Mouse (Mus musculus) CD4-positive, CD25-positive, alpha-beta regulatory T cell, adult 9 weeks (primary cell): Measurements from ENCODE around the gene Zfp300. TPM values are rescaled to one million over a fixed set of nuclear protein-coding genes. Genes with fewer than 3 reads are reported as not detected.

Experiments
- polyA plus RNA-seq: library from polyadenylated mRNA; unstranded; fragments of 100-300 nt; shearing (Covaris generic); gene quantifications from one replicate; pipeline ENCODE4 v1.2.1, GENCODE M21; 2017

Zfp300 gene
- 3.1 TPM for polyA plus RNA-seq

GRCm38 (mm10) chrX:21088983-21089866, at the start of gene Zfp300:
Zfp300 (minus strand) TSS chrX:21089527.

GRCm38 (mm10) chrX:21115520-21115919, 26.2 kb upstream of the Zfp300 start, which contains the start of gene Ssxa1:
Ssxa1 (plus strand) TSS chrX:21115820.

GRCm38 (mm10) chrX:21068106-21068505, 21.2 kb downstream of the Zfp300 start, which contains the start of gene Spaca5:
Spaca5 (plus strand) TSS chrX:21068406.

GRCm38 (mm10) chrX:21061866-21062543, 27.3 kb downstream of the Zfp300 start, which contains the start of gene Zfp182:
Zfp182 (minus strand) TSS chrX:21062316.

Other genes starting within 250 kb of the Zfp300 start
- not detected for gene Timp1, start 219.4 kb downstream of the Zfp300 start, polyA plus RNA-seq
- 0.09 TPM for gene Syn1, start 168.5 kb downstream of the Zfp300 start, polyA plus RNA-seq
- 4.9 TPM for gene Cfp, start 158.0 kb downstream of the Zfp300 start, polyA plus RNA-seq
- 7.3 TPM for gene Elk1, start 138.9 kb downstream of the Zfp300 start, polyA plus RNA-seq
- gene Uxt, start 127.5 kb downstream of the Zfp300 start, polyA plus RNA-seq: 53.6 TPM
- gene Zfp182, start 27.2 kb downstream of the Zfp300 start, polyA plus RNA-seq: 17.4 TPM
- gene Spaca5, start 21.1 kb downstream of the Zfp300 start, polyA plus RNA-seq: not detected
- gene Ssxa1, start 26.3 kb upstream of the Zfp300 start, polyA plus RNA-seq: not detected
- gene Gm21876, start 86.1 kb upstream of the Zfp300 start, polyA plus RNA-seq: not detected